Mouse (Mus musculus) ES-Bruce4 (cell line): Measurements from ENCODE around the gene Mcrs1. TPM values are rescaled to one million over a fixed set of nuclear protein-coding genes. Genes with fewer than 3 reads are reported as not detected.
A peak's percentile ranks its signal among the peaks of the same experiment; 100 is the strongest.

ENCODE experiments used
- H3K27ac ChIP-seq: 2 replicates; pipeline ENCODE4 v1.5.1; 2012; ENCODE audit warnings: low read length, inconsistent platforms; ENCODE audit not compliant: insufficient read depth
- H3K27me3 ChIP-seq: 2 replicates; pipeline ENCODE4 v1.6.1; 2012; ENCODE audit warnings: mild to moderate bottlenecking, low read length, inconsistent platforms; ENCODE audit not compliant: control insufficient read depth, poor library complexity, insufficient read depth, severe bottlenecking
- H3K36me3 ChIP-seq: 2 replicates; pipeline ENCODE4 v1.6.1; 2012; ENCODE audit warnings: inconsistent platforms, mild to moderate bottlenecking, low read length, moderate library complexity; ENCODE audit not compliant: control insufficient read depth, poor library complexity, insufficient read depth, severe bottlenecking
- H3K4me1 ChIP-seq: one replicate; pipeline ENCODE4 v1.8.1; 2011; ENCODE audit warnings: low read length; ENCODE audit not compliant: control insufficient read depth, insufficient read depth
- H3K4me3 ChIP-seq: 2 replicates; pipeline ENCODE4 v1.5.1; 2011; ENCODE audit warnings: low read depth, mild to moderate bottlenecking, low read length
- H3K9ac ChIP-seq: 2 replicates; pipeline ENCODE4 v1.6.1; 2012; ENCODE audit warnings: low read depth, mild to moderate bottlenecking, inconsistent platforms; ENCODE audit not compliant: poor library complexity, severe bottlenecking
- H3K9me3 ChIP-seq: replicated peaks from 2 replicates; pipeline ENCODE4 v1.6.1; 2012; ENCODE audit warnings: mild to moderate bottlenecking, low read length, inconsistent platforms; ENCODE audit not compliant: control insufficient read depth, poor library complexity, insufficient read depth, severe bottlenecking
- CTCF ChIP-seq: IDR thresholded peaks from one replicate; pipeline ENCODE4 v1.8.1; 2011; ENCODE audit warnings: low read depth, low read length
- EP300 ChIP-seq: IDR thresholded peaks from 2 replicates; pipeline ENCODE4 v1.6.1; 2011; ENCODE audit warnings: low read depth, low read length; ENCODE audit not compliant: insufficient read depth
- POLR2A ChIP-seq: IDR thresholded peaks from one replicate; pipeline ENCODE4 v1.8.1; 2011; ENCODE audit warnings: low read length; ENCODE audit not compliant: insufficient read depth
- polyA plus RNA-seq: library from polyadenylated mRNA; stranded (reverse); fragments of >200 nt; gene quantifications from 2 replicates; pipeline ENCODE4 v1.2.4, GENCODE M21; 2011; ENCODE audit warnings: low read depth; ENCODE audit not compliant: missing spikeins, insufficient read depth, insufficient read length

Mcrs1 gene
- polyA plus RNA-seq, 1 experiment = 84.9 TPM

GRCm38 (mm10) chr15:99285189-99285535 is 33.4 kb upstream of the Mcrs1 start:
- TF ChIP-seq POLR2A = no peak
- no peak for TF ChIP-seq EP300
- no peak for TF ChIP-seq CTCF
- Histone ChIP-seq H3K9ac (no peak overlapping the region), H3K27ac (no peak overlapping the region), H3K4me1 (peaks cover 7% of the 10 kb centered on the region), H3K36me3 (no peaks in the 10 kb centered on the region), H3K27me3 (no peaks in the 10 kb centered on the region), H3K4me3 (no peak overlapping the region), H3K9me3 (no peaks in the 10 kb centered on the region)

- peaks cover 7% of the 10 kb centered on the region for H3K4me1 ChIP-seq
- no peaks in the 10 kb centered on the region for H3K27me3 ChIP-seq
- no peaks in the 10 kb centered on the region for H3K9me3 ChIP-seq
- H3K36me3 ChIP-seq = no peaks in the 10 kb centered on the region
- no peak for TF ChIP-seq EP300
- no peak overlapping the region for H3K4me3 ChIP-seq
- H3K9ac ChIP-seq = no peak overlapping the region
- no peak overlapping the region for H3K27ac ChIP-seq
Observed at GRCm38 (mm10) chr15:99284527-99285188, 32.9 kb upstream of the Mcrs1 start.

- H3K9me3 ChIP-seq = no peaks in the 10 kb centered on the region
- H3K36me3 ChIP-seq = no peaks in the 10 kb centered on the region
- no peaks in the 10 kb centered on the region for H3K27me3 ChIP-seq
- no peak overlapping the region for H3K4me3 ChIP-seq
- no peak overlapping the region for H3K9ac ChIP-seq
- peaks cover 7% of the 10 kb centered on the region for H3K4me1 ChIP-seq
- H3K27ac ChIP-seq = no peak overlapping the region
- no peak for TF ChIP-seq POLR2A
- no peak for TF ChIP-seq EP300
- peak; percentile 80 for TF ChIP-seq CTCF
Observed at GRCm38 (mm10) chr15:99283456-99283855, 31.7 kb upstream of the Mcrs1 start.

GRCm38 (mm10) chr15:99278271-99278670 is 26.5 kb upstream of the Mcrs1 start:
- no peak for TF ChIP-seq POLR2A
- TF ChIP-seq EP300 = no peak
- TF ChIP-seq CTCF = no peak
- Histone ChIP-seq H3K27ac (no peak overlapping the region), H3K4me1 (no peaks in the 10 kb centered on the region), H3K4me3 (no peak overlapping the region), H3K9ac (0 out of 2 replicates have a peak overlapping the region, but pooled peaks have one; percentile 21), H3K9me3 (no peaks in the 10 kb centered on the region), H3K36me3 (no peaks in the 10 kb centered on the region), H3K27me3 (no peaks in the 10 kb centered on the region)

GRCm38 (mm10) chr15:99276095-99276494 is 24.3 kb upstream of the Mcrs1 start:
- Histone ChIP-seq H3K4me1 (peaks cover 2% of the 10 kb centered on the region), H3K27me3 (no peaks in the 10 kb centered on the region), H3K27ac (no peak overlapping the region), H3K36me3 (no peaks in the 10 kb centered on the region), H3K9me3 (no peaks in the 10 kb centered on the region), H3K9ac (no peak overlapping the region), H3K4me3 (no peak overlapping the region)
- no peak for TF ChIP-seq POLR2A
- no peak for TF ChIP-seq EP300
- TF ChIP-seq CTCF = no peak

GRCm38 (mm10) chr15:99265679-99266078 is 13.9 kb upstream of the Mcrs1 start:
- no peak for TF ChIP-seq POLR2A
- TF ChIP-seq CTCF = peak; percentile 77
- TF ChIP-seq EP300 = peak; percentile 78
- Histone ChIP-seq H3K27ac (peak overlapping the region; percentile 79), H3K9ac (no peak overlapping the region), H3K4me1 (peaks cover 3% of the 10 kb centered on the region), H3K27me3 (no peaks in the 10 kb centered on the region), H3K4me3 (no peak overlapping the region), H3K9me3 (no peaks in the 10 kb centered on the region), H3K36me3 (no peaks in the 10 kb centered on the region)
